Mouse (Mus musculus) 3134 (cell line): ENCODE results near the gene Prdx2.

Source experiments
- DNase-seq: peaks from one replicate; pipeline ENCODE4 v3.0.0-alpha.2; 2011; ENCODE audit warnings: low spot score; ENCODE audit not compliant: insufficient read length; ENCODE audit errors: extremely low read depth

Prdx2 gene

DNA sequence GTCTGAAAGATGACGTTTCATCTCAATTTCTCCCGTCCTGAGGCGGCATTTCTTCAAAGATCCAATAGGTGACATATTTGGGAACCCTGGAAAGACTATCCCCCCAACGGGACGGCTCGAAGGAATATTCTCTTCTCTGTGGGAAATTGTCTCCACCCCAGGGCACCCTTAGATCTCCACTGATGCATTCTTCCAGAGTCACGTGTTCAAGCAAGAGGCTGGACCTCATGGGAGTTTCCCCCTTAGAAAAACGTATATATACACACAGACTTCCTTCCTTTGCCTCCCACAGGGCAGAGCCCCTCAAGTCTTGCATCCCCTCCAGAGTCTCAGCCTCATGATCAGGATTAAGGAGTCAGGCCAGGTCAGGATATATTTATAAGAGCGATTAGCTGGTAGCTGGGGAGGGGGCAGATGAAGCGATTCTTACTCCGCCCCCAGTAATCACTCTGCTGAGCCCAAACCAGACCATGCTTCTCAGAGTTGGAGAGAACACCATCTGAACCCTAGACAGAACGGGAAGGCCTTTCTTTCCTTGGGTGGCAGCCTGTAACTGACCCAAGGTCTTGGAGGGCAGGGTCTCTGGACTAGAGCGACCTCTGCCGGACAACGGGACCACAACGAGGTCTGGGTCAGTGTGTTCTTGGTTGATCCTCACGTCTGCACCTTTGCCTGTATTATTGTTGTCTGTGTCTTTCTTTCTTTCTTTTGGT, 22.7 kb upstream of the Prdx2 start, which contains the start of gene Rtbdn:
Gene Rtbdn, plus strand, starts transcription at position 464 of the 713 bp plus-strand sequence.
- no peak for DNase-seq

DNA sequence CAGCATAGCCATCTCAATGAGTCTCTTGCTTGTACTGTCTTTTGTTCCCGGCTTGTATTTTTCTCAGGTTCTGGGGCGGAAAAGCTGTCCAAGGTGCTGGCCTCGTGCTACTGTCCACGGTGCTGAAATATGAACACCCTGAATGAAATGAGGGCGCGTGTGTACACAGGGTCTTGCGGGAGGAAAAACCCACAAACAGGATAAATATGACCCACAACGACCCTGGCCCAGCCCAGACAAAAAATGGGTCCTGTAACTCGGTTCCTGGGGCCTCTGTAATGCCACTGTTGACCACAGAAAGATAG, 22.2 kb upstream of the Prdx2 start:
- no peak for DNase-seq

DNA sequence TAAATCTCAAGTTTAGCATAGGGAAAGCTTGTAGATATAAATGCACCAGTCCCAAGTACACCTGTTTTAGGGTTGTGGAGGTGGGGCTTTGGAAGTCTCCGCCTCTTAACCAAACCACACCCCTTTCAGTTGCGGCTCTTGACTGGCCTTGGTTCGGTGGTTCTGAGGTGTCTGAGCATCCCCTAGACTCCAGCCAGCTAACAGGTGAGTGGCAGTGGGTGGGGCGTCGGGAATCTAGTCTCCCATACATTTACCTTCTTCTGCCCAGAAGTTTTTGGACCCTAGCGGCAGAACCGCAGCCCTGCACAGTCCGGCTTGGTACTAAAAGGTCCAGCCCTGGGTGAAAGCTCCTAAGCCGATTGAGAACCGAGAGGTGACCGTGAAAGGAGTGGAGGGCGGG, 19.6 kb upstream of the Prdx2 start:
- DNase-seq = no peak

DNA sequence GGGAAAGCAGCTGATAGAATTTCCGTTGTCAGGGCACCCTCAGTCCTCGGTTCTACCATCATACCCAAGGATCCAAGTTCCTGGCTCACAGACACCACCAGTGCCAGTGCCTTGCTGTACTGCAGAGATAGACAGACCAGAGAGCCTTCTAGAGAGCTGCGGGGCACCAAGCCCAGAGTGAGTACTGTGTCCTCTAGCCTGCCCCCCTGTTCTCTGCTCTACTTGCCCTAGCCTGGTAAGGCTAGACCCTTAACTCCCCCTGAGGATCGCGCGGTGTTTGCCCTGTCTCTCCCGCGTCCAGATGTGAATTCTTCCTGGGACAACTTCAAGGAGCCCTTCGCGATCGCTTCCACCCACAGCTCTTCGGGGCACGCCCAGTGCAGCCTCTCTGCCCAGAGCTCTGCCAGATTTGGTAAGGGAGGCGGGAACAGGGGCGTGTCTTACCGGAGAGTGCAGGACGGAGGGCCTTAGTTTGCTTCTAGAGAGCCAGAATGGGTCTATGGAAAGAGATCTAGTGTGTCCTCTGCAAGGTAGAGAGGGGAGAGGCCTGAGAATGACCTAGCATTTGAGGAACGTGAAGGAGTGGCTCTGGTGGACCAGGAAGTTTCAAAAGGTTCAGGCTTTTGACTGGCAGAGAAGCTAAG, 16.7 kb upstream of the Prdx2 start:
- DNase-seq = peak; percentile 74

DNA sequence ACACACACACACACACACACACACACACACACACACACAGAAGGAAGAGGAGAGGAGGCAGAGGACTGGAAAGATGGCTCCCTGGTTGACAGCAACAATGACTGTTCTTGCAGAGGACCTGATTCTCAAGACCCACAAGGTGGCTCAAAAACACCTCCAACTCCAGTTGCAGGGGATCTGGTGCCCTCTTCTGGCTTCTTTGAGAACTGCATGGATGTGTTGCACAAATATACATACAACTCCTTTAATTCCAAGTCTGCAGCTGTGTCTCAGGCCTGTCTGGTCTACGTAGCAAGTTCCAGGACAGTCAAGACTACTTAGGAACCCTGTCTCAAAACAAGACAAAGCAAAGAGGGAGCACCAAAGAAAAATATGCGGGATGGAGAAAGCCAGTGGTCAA, 12.6 kb upstream of the Prdx2 start:
- DNase-seq = peak; percentile 64

DNA sequence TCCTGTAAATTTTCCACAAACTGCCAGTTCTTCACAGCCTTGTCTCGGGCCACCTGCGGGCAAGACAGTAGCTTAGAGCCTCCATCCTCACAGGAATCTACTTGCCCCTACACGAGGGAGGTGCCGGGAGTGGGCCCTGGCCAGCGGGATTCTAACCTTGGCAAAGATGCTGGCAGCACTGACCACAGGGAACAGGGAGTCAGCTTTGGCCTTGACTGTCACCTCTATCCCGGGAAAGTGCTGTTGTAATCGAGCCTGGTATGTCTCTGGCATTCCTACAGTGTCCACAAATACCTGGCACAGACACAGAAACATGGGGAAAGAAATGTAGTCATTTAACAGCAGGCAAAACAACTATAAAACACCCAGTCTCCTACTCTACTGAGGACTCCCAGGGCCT, 9.6 kb upstream of the Prdx2 start:
- DNase-seq = peak; percentile 77

DNA sequence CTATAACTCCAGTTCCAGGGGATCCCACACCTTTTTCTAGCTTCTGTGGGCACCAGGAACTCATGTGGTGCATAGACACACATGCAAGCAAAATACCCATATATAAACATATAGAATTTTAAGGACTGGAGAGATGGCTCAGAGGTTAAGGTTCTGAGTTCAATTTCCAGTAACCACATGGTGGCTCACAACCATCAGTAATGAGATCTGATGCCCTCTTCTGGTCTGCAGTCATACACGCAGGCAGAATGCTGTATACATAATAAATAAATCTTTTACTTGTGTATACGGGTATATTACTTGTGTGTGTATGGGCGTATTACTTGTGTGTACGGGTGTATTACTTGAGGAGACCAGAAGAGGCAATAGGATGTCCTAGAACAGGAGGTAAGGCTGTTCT, 5.4 kb upstream of the Prdx2 start:
- DNase-seq = no peak

DNA sequence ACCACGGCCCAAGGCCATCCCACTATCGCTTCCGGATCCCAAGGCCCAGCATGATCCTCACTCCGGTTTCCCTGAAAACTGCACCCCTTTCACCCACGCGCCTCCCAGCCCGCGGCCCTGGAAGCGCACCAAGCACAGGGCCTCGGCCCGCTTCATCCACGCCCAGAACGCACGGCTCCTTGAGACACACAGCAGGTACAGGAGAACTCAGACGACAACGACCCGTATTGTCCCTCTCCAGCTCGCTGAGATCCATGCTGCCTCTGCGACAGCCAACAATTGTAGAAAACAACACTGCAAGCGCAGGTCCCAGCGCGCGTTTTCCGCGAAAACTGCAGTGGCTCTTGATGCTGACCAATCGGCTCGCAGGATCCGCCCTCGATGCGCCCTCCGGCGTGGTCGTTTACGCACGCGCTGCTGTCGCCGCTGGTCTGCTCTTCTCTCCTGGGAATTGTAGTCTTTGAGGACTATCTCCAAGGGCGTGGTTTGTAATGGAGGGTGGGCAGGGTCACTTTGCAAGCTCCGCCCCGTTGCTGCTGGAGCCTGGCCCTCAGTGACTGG, 3.6 kb upstream of the Prdx2 start:
- peak; percentile 99 for DNase-seq

DNA sequence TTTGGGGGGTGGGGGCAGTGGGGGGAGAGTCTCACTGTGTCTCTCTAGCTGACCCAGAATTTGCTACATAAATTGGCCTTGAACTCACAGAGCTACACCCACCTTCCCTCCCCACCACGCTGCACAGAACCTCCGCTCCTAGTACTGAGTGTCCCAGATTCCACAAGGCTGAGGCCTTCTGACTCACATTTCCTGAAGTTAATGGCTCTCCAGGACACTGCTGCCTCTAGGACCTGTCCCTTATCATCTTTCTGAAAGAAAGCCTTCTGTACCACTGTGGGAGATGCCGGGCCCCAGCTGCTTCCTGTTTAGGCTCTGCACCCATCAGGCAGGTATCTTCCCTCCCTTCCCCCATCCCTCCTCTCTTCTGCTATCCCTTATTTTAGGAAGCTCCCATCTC, 2.8 kb upstream of the Prdx2 start:
- no peak for DNase-seq

DNA sequence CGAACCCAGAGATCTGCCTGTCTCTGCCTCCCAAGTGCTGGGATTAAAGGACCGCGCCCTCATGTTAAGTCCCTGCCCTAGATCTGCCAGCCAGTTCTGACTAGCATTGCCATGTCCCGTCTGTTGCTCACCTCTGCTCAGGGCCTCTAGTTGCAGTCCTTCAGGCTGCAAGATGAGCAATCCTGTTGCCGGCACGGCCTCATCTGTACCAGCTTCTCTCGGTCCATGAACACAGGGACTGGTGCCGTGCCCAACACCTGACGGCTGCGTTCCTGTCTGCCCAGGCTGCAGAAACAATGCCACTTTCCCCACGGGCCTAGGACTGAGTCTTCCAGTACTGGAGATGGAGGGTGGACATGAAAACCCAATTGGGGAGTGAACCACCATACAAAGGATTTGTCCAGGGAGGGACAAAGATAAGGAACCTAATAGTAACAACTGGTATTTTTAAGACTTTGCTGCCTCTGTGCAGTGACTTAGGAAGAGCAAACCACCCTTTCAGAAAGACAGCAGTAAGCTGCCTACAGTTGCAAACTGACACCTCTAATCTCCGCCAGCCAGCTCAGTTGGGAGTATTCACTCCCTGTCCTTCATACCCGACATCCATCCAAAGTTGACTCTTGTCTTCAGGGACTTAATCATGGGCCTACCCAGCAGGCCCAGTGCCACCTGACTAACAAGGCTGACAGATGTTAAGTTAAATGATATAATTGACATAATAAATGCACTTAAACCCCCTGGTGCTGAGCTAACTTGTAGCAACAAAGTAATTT, 1.7 kb upstream of the Prdx2 start:
- DNase-seq = no peak

DNA sequence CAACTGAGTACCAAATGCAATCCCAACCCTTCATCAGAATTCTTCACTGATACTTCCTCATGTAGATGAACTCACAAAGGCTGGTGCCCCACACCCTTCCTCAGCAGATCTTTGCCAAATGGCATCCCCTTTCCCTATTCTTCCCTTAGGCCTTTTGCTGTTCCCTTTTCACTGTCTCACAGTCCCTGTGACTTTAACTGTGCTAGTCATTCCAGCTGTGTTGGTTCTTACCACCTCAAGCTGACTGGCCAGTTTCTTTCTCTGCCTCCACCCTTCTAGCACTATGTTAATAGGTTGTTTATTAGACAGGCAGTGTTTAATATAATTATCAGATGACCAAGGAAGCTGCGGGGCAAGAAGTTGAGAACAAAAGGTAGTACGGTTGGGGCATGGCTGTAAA, 737 bp upstream of the Prdx2 start:
- DNase-seq = no peak

DNA sequence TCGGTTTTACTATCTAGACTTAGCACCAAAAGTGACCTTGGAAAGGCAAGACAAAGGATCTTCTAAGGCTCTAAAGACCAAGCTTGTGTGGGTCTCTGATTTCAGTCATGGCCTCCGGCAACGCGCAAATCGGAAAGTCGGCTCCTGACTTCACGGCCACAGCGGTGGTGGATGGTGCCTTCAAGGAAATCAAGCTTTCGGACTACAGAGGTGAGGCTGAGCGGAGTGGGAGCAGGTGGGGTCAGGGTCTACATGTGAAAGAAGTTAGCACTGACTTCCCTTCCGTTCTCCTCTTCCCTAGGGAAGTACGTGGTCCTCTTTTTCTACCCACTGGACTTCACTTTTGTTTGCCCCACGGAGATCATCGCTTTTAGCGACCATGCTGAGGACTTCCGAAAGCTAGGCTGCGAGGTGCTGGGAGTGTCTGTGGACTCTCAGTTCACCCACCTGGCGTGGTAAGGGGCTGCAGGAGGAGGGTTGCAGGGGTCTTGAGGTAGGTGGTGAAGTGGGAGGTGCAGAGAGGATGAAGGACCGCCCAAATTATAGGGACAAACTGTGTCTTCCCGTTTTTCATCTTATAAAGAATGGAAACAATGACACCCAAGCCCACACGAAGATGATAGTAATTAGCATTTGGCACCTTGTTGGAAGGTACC, 876 bp downstream of the Prdx2 start:
- DNase-seq = no peak

DNA sequence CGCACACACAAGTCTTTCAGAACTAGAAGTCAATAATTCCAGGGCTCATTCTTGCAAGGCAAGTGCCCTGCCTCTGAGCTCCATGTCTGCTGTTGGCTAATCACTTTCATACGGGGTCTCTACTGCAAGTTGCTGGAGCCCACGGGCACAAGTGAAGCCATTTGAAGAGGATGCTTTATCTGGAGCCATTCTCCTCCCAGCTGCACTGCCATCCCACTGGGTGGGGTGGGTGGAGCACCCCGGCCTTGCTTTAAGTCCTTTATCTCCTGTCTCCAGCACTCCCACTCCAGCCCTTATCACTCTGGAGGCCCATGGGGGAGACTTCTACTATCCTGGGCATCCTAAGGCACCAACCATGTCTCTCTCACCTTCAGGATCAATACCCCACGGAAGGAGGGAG, 1.5 kb downstream of the Prdx2 start:
- DNase-seq = no peak

DNA sequence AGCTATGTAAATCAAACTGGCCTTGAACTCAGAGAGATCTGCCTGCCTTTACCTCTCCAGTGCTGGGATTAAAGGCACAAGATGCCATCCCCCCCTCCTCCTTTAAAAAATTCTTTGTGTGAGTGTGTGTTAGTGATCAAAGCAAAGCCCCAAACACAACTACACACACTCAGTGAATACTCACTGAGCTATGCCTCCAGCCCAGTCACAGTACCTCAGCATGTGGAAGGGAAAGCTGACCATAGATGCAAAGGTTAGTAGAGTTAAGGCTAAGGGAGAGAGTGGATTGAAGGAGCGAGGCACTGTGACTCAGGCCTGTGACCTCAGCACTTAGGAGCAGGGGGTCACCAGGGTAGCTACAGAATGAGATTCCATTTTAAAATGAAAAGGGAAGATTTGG, 3.7 kb downstream of the Prdx2 start:
- DNase-seq = no peak

DNA sequence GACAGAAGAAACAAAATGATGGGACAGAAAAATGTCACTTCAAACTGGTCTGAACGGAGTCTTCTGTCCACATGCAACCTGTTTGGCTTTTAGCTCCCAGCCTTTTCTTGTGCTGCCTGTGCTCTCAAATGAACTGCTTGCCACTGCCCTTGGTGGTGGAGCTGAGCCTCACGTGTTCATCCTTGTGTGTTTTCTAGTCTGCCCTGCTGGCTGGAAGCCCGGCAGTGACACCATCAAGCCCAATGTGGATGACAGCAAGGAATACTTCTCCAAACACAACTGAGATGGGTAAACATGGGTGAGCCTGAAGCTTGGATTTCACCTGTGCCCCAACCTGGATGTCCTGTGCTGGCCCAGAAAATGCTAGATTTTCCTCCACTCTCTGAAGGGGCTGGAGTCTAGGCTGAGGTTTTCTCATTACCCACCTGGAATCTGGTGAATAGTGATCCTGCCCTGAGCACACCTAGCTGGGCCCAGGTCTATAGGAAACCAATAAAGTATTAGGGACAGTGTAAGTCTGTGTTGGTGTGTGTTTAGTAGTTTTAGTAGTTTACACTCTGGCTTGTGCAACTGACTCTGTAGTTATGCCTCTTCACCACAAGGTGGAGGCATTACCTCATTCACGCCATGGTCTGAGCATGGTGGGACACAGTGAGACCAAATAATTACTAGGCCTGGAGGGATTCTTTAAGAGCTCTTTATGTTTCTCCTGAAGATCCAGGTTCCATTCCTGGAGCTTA, 4.6 kb downstream of the Prdx2 start:
- no peak for DNase-seq

DNA sequence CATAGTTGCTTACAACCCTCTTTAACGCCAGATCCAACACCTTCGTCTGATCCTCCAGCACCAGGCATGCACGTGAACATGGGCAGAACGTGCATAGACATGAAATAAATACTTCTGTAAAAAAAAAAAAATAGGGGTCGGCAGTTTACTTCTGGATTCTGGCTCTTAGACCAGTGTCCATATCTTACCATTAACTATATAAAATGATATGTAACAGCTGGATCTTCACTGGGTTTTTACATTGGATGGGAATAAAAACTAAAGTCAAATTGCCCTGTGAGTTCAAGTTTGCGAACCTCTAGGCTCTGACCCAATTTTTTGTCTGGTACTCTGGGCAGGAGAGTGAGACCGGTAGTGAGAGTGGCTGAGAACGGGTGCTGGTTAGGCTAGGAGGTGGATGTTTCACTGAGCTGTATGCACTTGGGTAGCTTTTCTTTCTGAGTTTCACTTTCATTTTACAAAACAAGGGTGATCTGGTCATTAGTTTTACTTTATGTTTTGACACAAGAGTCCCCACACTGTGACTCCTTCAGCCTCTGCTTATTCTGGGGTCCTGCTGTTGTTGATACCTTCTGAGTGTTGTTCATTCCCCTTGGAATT, 5.3 kb downstream of the Prdx2 start:
- DNase-seq = no peak

DNA sequence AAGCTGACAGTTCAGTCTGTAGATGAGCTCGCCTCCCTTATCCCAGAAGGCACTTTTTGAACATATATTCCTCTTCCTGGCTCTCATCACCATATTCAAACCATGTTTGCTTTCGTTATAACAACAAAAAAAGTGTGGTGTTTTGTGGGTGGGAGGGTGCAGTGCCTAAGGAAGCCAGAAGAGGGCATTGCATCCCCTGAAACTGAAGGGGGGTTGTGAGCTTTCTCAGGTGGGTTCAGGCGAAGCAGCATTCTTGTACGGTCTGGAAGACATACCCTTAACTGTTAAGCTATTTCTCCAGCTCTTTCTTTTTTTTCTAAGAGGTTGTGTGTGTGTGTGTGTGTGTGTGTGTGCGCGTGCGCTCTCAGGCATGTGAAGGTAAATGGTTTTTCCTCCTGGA, 6.0 kb downstream of the Prdx2 start:
- peak; percentile 55 for DNase-seq

DNA sequence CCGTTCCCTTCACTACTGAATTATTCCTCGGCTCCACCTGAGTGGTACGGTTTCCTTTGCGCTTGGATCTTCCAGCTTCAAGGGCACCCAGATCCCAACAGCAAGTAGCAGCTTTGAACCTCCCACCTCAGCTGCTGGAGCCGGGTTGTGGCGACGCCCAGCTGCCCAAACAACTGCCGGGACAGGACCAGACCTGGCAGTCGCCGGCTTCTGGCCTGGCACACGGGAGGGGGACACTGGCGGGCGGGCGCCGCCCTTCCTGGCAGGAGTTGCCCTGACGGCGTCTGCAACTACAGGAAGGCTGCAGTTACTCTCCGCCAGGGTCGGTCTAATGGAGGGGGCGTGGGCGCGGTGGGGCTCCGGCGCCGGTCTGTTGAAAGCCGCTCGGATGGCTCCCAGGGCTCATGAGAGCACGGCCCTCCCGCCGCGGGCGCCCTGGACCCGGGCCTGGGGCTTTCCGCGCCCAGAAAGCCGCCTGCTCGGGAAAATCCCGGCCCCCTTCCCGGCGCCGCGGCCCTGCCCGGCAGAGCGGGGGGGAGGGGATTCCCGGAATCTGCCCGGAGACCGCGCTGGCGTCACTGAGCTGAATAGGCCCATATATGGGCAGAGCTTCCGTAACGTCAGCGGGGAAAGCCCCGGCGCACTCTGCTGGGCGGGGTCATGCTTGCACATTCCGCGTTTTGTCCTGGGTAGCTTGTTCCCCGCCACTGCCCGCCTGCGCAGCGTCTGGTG, 6.8 kb downstream of the Prdx2 start:
- peak; percentile 93 for DNase-seq

DNA sequence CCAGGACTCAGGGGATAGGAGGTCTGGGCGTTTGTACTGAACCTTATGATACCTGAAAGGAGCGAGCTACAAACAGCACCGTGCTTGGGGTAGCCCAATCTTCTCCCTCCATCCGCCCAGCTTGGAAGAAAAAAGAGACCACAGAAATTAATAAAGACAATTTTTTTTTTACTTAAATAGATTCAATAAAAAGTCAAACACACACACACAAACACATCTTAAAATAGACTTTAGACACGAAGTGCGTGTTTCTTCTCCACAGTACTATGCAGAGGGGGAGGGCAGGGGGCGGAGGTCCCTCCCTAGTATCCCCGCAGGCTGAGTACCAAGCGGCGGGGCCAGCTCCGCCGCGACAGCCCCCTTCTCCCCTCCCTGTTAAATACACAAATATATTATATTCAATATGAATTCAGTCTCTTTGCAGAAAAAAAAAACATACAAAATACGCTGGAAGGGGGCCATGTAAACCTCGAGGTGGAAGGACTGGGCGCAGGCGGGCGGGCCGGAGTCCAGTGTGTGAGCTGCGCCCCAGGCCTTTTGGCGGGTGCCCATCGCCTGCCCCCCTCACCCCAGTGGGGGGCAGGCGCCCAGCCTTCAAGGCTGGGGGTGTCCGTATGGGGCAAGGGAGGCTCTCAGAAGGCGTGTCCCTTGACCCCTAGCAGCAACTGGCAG, 7.5 kb downstream of the Prdx2 start:
- DNase-seq = no peak
